Mouse (Mus musculus) hindbrain, embryonic 12.5 days (tissue): Measurements from ENCODE around the gene Mthfd1. TPM values are rescaled to one million over a fixed set of nuclear protein-coding genes. Genes with fewer than 3 reads are reported as not detected.

Experiments used
- ATAC-seq: fragments of 200-750 bp; cut with Nextera tagmentation; 2 replicates; pipeline ENCODE4 v1.8.0; 2017; ENCODE audit warnings: moderate TSS enrichment; ENCODE audit not compliant: low FRiP score
- H3K27ac ChIP-seq: fragments of 300-500 bp; sonication (generic); 2 replicates; pipeline ENCODE4 v1.5.1; 2016; ENCODE audit warnings: mild to moderate bottlenecking
- H3K27me3 ChIP-seq: fragments of 300-500 bp; sonication (generic); 2 replicates; pipeline ENCODE4 v1.6.1; 2016; ENCODE audit warnings: mild to moderate bottlenecking
- H3K36me3 ChIP-seq: fragments of 300-500 bp; sonication (generic); 2 replicates; pipeline ENCODE4 v1.6.1; 2016; ENCODE audit warnings: mild to moderate bottlenecking
- H3K4me1 ChIP-seq: fragments of 300-500 bp; sonication (generic); 2 replicates; pipeline ENCODE4 v1.6.1; 2016
- H3K4me2 ChIP-seq: fragments of 300-500 bp; sonication (generic); replicated peaks from 2 replicates; pipeline ENCODE4 v1.6.1; 2016; ENCODE audit warnings: mild to moderate bottlenecking
- H3K4me3 ChIP-seq: fragments of 300-500 bp; sonication (generic); 2 replicates; pipeline ENCODE4 v1.5.1; 2016; ENCODE audit warnings: mild to moderate bottlenecking
- H3K9ac ChIP-seq: fragments of 300-500 bp; sonication (generic); 2 replicates; pipeline ENCODE4 v1.6.1; 2016; ENCODE audit warnings: mild to moderate bottlenecking, moderate library complexity
- H3K9me3 ChIP-seq: fragments of 300-500 bp; sonication (generic); replicated peaks from 2 replicates; pipeline ENCODE4 v1.6.1; 2016; ENCODE audit warnings: mild to moderate bottlenecking
- WGBS: fragments of 180-500 bp; shearing (Covaris S2); methylation state at CpG from one replicate; pipeline ENCODE4 v1.1.7; 2016; 5-methylcytosine and 5-hydroxymethylcytosine counted together
- polyA plus RNA-seq: library from polyadenylated mRNA; unstranded; fragments of >200 nt; fragmentation: Nextera tagmentation; extraction: Ambion mirVana; gene quantifications from 2 replicates; pipeline ENCODE4 v1.2.1, GENCODE M21; 2016

The Mthfd1 gene
- polyA plus RNA-seq, 1 experiment from 2014 or later, result 46.3 TPM

GRCm38 (mm10) chr12:76266875-76267274 is 11.8 kb downstream of the Mthfd1 start:
- ATAC-seq, result no peak

DNA sequence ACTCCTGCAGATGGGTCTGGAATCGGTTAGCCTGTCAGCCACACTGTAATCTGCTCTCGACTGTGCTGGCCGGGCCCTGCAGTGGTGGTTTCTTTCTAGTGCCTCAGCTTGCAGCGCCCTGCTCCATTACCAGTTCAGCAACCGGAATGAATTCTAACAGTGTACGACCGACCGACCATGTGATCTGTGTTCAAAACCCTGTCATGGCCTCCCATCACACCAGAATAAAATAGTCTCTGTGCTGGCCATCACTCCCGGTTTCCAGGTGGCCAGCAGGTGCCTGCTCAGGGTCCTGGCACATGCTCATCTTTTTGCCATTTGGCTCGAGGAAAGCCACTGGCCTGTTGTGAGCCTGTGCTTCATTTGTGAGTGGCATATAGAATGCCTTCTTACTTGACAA is 13.6 kb downstream of the Mthfd1 start:
- H3K36me3 ChIP-seq, result no peaks in the 10 kb centered on the region
- no peak overlapping the region for H3K9ac ChIP-seq
- H3K9me3 ChIP-seq, result no peaks in the 10 kb centered on the region
- ATAC-seq, result no peak
- H3K4me3 ChIP-seq, result no peak overlapping the region
- H3K4me1 ChIP-seq, result no peaks in the 10 kb centered on the region
- no peaks in the 10 kb centered on the region for H3K27me3 ChIP-seq
- 82% methylated on average over 10 of the region's 10 CpGs for WGBS
- no peak overlapping the region for H3K27ac ChIP-seq
- no peak overlapping the region for H3K4me2 ChIP-seq

More at GRCm38 (mm10) chr12:76266875-76267274, 11.8 kb downstream of the Mthfd1 start:
- Histone ChIP-seq H3K36me3 (no peaks in the 10 kb centered on the region), H3K4me2 (no peak overlapping the region), H3K4me3 (no peak overlapping the region), H3K27me3 (no peaks in the 10 kb centered on the region), H3K27ac (no peak overlapping the region), H3K9ac (no peak overlapping the region), H3K4me1 (no peaks in the 10 kb centered on the region), H3K9me3 (no peaks in the 10 kb centered on the region)
- 83% methylated on average over 9 of the region's 9 CpGs for WGBS

- no peaks in the 10 kb centered on the region for H3K36me3 ChIP-seq
- H3K4me2 ChIP-seq, result no peak overlapping the region
- H3K4me1 ChIP-seq, result no peaks in the 10 kb centered on the region
- ATAC-seq, result no peak
- H3K4me3 ChIP-seq, result no peak overlapping the region
- no peak overlapping the region for H3K27ac ChIP-seq
- H3K9me3 ChIP-seq, result no peaks in the 10 kb centered on the region
- no peak overlapping the region for H3K9ac ChIP-seq
- WGBS, result 71% methylated on average over 7 of the region's 7 CpGs
- no peaks in the 10 kb centered on the region for H3K27me3 ChIP-seq
These were observed 14.1 kb downstream of the Mthfd1 start for GRCm38 (mm10) chr12:76269196-76269595.

DNA sequence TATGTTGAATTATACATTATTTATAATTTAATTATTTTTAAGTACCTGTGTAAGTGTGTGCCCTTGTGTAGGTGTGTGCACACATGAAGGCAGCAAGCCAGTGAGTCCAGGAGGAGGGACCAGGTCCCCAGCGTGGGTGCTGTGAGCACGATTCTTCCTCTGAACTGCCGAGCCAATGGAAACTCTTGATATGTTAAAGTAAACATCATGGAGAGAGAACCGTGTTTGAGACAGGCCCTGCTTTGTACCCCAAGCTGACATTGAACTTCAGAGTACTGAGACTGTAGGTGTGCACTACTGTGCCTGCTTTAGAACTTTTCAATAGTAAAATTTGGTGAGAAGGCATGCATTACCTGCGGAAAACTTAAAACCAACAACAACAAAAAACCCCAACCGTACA is 16.4 kb downstream of the Mthfd1 start:
- no peak overlapping the region for H3K4me3 ChIP-seq
- H3K27me3 ChIP-seq, result no peaks in the 10 kb centered on the region
- H3K36me3 ChIP-seq, result no peaks in the 10 kb centered on the region
- H3K9ac ChIP-seq, result no peak overlapping the region
- no peak for ATAC-seq
- no peak overlapping the region for H3K4me2 ChIP-seq
- no peak overlapping the region for H3K27ac ChIP-seq
- 88% methylated on average over 6 of the region's 6 CpGs for WGBS
- no peaks in the 10 kb centered on the region for H3K9me3 ChIP-seq
- H3K4me1 ChIP-seq, result no peaks in the 10 kb centered on the region

- Histone ChIP-seq H3K9me3 (no peaks in the 10 kb centered on the region), H3K9ac (no peak overlapping the region), H3K27ac (no peak overlapping the region), H3K36me3 (no peaks in the 10 kb centered on the region), H3K4me1 (no peaks in the 10 kb centered on the region), H3K4me2 (no peak overlapping the region), H3K4me3 (no peak overlapping the region), H3K27me3 (no peaks in the 10 kb centered on the region)
- ATAC-seq, result no peak
- WGBS, result 88% methylated on average over 10 of the region's 10 CpGs
These were observed 17.8 kb downstream of the Mthfd1 start for GRCm38 (mm10) chr12:76272610-76273524.

GRCm38 (mm10) chr12:76278209-76278608 is 23.1 kb downstream of the Mthfd1 start:
- Histone ChIP-seq H3K9ac (no peak overlapping the region), H3K27ac (no peak overlapping the region), H3K9me3 (no peaks in the 10 kb centered on the region), H3K4me1 (peaks cover 5% of the 10 kb centered on the region; the same call in 1 of the 2 replicates), H3K4me2 (no peak overlapping the region), H3K27me3 (no peaks in the 10 kb centered on the region), H3K4me3 (no peak overlapping the region), H3K36me3 (peaks cover 27% of the 10 kb centered on the region)
- WGBS, result 85% methylated on average over 6 of the region's 6 CpGs
- ATAC-seq, result no peak

DNA sequence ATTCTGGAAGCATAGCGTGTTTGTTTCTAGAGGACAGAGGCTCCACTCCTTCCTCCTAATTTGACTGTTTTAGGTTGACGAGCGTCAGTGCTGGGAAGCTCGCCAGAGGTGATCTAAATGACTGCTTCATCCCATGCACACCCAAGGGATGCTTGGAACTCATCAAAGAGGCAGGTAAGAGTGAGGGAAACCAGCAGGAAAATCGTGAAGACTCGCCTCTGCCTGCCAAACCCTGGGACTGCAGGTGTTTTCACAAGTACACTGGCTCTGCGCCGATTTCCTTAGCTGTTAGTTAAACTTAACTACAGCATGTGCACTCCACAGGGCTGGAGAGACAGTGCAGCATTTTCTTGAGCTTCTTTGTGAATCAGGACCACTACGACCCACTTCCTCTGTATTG is 25.5 kb downstream of the Mthfd1 start:
- Histone ChIP-seq H3K36me3 (peaks cover 30% of the 10 kb centered on the region), H3K4me1 (peaks cover 8% of the 10 kb centered on the region), H3K4me3 (no peak overlapping the region), H3K4me2 (no peak overlapping the region), H3K27me3 (no peaks in the 10 kb centered on the region), H3K9ac (no peak overlapping the region), H3K9me3 (no peaks in the 10 kb centered on the region), H3K27ac (no peak overlapping the region)
- WGBS, result 91% methylated on average over 9 of the region's 9 CpGs
- ATAC-seq, result no peak

- ATAC-seq, result no peak
- Histone ChIP-seq H3K4me2 (no peak overlapping the region), H3K9me3 (no peaks in the 10 kb centered on the region), H3K4me1 (peaks cover 8% of the 10 kb centered on the region), H3K4me3 (no peak overlapping the region), H3K9ac (no peak overlapping the region), H3K27ac (no peak overlapping the region), H3K36me3 (peaks cover 30% of the 10 kb centered on the region), H3K27me3 (no peaks in the 10 kb centered on the region)
- 95% methylated on average over 2 of the region's 2 CpGs for WGBS
These were observed 26.1 kb downstream of the Mthfd1 start for GRCm38 (mm10) chr12:76281111-76281660.

DNA sequence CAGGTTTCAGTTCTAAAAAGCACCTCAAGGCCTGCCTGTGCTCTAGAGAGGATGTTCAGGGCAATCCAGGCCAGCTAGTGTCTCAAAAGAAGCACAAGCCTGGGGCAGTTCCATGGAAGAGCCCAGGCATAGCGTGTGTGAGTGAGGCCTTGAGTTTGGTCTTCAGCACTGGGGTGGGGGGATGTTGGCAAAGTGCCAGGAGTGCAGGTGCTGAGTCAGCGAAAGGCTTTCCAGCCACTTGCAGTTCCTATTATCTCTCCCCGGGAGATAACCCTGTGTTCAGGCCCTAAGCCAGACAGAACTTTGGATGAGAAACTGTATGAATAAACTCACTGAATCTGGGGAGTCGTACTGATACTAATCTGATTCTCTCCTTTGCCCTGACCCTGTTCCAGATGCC is 27.0 kb downstream of the Mthfd1 start:
- ATAC-seq, result no peak
- Histone ChIP-seq H3K4me1 (peaks cover 8% of the 10 kb centered on the region), H3K4me2 (no peak overlapping the region), H3K27me3 (no peaks in the 10 kb centered on the region), H3K27ac (no peak overlapping the region), H3K9ac (no peak overlapping the region), H3K36me3 (peaks cover 30% of the 10 kb centered on the region), H3K4me3 (no peak overlapping the region), H3K9me3 (no peaks in the 10 kb centered on the region)
- 57% methylated on average over 4 of the region's 4 CpGs for whole genome bisulfite sequencing

DNA sequence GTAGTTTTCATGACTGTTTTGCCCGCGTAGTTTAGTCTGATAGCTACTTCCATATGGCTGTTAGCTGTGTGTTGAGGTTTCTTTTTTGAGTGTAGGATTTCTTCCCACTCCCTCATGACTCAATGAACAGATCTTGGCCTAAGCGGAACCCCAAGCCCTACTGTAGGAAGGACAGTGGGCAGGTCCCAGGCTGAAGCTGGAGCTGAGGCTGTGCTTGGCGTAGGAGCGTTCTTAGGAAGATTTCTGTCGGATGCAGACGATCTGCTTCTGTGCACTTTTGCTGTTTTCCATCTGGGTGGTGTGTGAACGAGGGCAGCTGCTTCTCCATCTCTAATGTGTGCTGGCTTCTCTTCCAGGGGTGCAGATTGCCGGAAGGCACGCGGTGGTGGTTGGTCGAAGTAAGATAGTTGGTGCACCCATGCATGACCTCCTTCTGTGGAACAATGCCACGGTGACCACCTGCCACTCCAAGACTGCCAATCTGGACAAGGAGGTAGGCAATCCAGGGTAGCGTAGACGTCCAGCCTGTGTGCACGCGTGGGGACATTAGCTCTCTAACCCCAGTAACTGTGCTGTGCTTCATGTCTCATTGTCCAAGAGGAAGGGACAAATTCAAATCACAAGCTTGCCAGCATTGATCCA is 27.6 kb downstream of the Mthfd1 start:
- Histone ChIP-seq H3K27ac (no peak overlapping the region), H3K9ac (no peak overlapping the region), H3K4me1 (peaks cover 8% of the 10 kb centered on the region), H3K9me3 (no peaks in the 10 kb centered on the region), H3K4me3 (no peak overlapping the region), H3K36me3 (peaks cover 30% of the 10 kb centered on the region), H3K27me3 (no peaks in the 10 kb centered on the region), H3K4me2 (no peak overlapping the region)
- ATAC-seq, result no peak
- 84% methylated on average over 17 of the region's 17 CpGs for WGBS

DNA sequence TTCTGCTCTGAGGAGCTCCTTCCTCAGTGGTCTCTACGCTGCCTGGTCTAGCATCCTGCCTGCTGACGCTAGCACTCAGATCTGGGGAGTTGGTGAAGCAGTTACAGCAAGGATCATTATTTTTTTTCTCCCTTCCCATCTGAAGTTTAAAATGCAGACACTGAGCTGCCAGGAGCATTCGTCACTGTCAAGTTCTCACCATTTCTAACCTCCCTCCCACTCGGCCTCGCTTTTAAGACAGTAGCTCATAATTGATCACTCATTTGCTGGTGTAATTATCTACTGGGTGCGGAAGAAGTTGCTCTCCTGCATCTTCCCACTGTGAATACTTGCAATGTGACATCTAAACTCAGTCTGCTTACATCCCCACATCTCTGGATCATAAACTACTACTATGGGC is 30.3 kb downstream of the Mthfd1 start:
- H3K27me3 ChIP-seq, result no peaks in the 10 kb centered on the region
- H3K9me3 ChIP-seq, result no peaks in the 10 kb centered on the region
- peaks cover 23% of the 10 kb centered on the region for H3K36me3 ChIP-seq
- ATAC-seq, result no peak
- no peak overlapping the region for H3K27ac ChIP-seq
- no peak overlapping the region for H3K9ac ChIP-seq
- WGBS, result 80% methylated on average over 6 of the region's 6 CpGs
- peaks cover 17% of the 10 kb centered on the region for H3K4me1 ChIP-seq
- no peak overlapping the region for H3K4me2 ChIP-seq
- H3K4me3 ChIP-seq, result no peak overlapping the region

DNA sequence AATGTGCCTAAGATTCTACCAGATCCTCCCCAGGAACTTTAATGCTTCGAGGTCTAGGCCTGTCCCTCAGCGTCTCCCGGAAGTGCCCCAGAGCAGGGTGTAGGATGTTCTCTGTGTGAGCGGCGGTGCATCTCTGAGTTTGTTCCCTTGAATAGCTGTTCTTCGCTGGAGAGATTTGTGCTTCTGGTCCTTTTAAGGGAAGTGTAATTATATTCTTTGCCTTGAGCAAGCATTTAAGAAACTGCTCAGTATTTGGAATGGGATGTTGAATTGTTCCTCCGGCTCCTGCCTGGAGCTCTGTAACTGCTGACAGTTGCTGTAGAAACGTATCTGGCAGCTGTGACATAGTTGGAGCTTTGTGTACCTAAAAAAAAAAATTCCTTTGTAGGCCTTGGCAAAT is 32.9 kb downstream of the Mthfd1 start:
- Histone ChIP-seq H3K9me3 (no peaks in the 10 kb centered on the region), H3K27me3 (no peaks in the 10 kb centered on the region), H3K9ac (no peak overlapping the region), H3K4me2 (no peak overlapping the region), H3K36me3 (peaks cover 25% of the 10 kb centered on the region), H3K27ac (peak overlapping the region; percentile 56; the same call in 1 of the 2 replicates), H3K4me1 (peaks cover 12% of the 10 kb centered on the region), H3K4me3 (no peak overlapping the region)
- ATAC-seq, result no peak
- WGBS, result 57% methylated on average over 8 of the region's 8 CpGs
